Mouse (Mus musculus) gastrocnemius, postnatal 25 days (tissue): Measurements from ENCODE around the gene Abhd16a. TPM values are rescaled to one million over a fixed set of nuclear protein-coding genes. Genes with fewer than 3 reads are reported as not detected.
"Not testable (repeated sequence)": the region's sequence is repeated elsewhere in the genome, so short reads cannot be mapped to it uniquely, and the experiment has no call there.

Experiments
- DNase-seq: peaks from one replicate; pipeline ENCODE4 v3.0.0; 2022
- total RNA-seq, 2 experiments: library from RNA; stranded (reverse); gene quantifications; 1 replicate in 1 of 2; 2 replicates in 1 of 2; pipeline ENCODE4 v1.2.3; 2021

Gene Abhd16a
- total RNA-seq, 2 experiments from 2014 or later, result 61.9 to 62.4 TPM

- no peak for DNase-seq
These were observed 31.7 kb downstream of the Abhd16a start for GRCm38 (mm10) chr17:35120745-35121142.

DNA sequence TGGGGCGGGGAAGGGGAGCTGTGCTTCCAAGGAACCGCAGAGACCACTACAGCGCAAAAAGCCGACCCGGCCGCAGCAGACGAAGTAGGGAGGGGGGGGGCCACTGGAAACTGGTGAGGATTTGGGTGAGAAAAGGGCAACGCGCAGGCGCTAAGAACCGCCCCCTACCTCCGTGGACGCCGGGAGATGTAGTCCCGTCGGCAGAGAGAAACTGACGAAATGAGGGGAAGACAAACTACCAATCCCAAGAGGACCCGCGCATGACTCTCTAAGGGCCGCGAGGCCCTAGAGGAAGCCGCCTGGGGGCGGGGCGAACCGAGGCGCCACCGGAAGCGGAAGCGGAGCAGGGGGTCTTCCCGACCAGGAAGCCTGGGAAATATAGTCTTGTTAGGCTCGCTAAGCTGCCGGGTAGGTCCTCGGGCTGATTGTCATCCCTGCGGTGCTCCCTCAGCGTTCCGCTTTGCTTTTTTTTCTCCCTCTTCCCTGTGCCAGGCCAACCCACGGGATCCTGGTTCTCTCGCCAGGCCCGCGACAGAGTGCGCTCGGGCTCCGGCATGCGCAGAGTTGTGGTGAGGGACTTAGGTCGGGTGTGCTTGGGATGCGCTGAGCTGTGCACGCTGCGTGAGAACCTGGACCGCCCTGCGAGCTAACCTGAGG lies 32.2 kb downstream of the Abhd16a start, which contains the start of gene Gpank1:
Gene Gpank1 (plus strand): TSS at position 313 of the 657 bp plus-strand sequence.
- DNase-seq, result peak; percentile 99

DNA sequence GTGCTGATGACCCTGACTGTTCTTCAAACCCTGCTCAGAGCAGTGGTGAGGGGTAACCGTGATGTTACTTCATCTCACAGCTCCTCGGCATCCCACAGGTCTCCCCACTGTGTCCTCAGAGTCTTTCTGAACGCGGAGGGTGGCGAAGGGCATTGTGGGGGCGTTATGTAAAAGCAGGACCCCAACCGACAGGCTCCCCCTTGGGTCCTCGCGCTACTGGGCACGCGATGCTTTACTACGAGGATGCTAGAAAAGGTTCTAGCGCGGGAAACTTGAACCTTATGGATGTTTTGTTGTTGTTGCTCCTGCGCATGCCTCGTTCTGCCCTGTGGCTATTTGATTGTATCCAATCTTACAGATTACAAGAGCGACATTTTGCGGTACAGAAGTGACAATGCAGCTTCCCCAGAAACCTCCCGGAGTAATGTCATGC lies 32.8 kb downstream of the Abhd16a start, which contains the start of gene Csnk2b:
Gene Csnk2b (minus strand): TSS at position 183 of the 433 bp plus-strand sequence.
- DNase-seq, result no peak

DNA sequence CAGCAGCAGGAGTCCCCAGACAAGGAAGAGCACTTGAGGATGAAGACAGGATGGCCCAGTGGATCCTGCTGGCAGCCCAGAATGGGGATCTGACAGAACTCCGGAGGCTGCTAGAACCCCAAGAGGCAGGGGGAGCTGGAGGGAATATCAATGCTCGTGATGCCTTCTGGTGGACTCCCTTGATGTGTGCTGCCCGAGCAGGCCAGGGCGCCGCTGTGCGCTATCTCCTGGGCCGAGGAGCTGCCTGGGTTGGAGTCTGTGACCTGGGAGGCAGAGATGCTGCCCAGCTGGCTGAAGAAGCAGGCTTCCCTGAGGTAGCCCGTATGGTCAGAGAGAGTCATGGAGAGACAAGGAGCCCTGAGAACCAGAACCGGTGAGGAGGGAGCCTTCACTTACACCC lies 34.2 kb downstream of the Abhd16a start:
- DNase-seq, result not testable (repeated sequence)

DNA sequence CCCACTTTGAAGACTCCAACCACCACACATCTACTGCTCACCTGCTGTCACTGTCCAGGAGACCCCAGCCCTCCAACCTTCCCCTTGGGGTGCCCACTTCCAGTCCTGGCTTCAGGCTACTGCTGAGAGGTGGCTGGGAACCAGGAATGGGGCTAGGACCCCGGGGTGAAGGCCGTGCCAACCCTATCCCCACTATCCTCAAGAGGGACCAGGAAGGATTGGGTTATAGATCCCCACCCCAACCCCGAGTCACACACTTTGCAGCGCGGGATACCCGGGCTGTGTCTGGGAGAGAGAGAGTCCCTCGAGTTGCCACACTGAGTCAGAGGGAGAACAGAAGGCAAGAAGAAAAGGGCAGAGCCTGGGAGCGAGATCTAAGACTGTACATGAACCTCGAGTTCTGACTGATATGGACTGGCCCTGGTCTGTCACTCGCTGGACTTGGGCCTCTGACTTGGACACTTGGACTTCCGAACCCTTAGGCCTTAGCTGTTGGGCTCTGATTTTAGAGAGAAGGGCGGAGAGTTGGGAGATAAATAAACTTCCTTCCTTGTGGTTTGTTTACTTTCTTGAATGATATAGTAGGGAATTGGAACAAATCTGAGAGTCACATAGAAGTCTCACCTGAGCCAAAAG lies 35.3 kb downstream of the Abhd16a start:
- DNase-seq, result not testable (repeated sequence)

DNA sequence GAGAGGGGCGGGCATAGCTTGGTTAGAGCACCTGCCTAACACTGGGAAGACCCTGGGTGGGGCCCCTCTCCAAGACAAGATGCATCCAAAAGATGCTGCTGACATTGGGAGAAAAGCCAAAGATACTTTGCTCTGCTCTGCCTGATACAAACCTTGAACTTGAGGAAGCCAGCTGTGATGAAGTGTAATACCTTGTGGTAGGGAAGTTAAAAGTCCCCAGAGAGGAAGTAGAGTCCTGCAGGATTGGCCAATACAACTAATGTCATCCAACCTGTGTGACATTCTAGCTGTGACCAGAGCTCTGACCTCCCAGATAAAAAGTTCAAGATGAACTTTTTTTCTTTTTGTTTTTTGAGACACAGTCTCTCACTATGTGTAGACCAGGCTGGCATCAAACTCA lies 36.0 kb downstream of the Abhd16a start:
- DNase-seq, result no peak

DNA sequence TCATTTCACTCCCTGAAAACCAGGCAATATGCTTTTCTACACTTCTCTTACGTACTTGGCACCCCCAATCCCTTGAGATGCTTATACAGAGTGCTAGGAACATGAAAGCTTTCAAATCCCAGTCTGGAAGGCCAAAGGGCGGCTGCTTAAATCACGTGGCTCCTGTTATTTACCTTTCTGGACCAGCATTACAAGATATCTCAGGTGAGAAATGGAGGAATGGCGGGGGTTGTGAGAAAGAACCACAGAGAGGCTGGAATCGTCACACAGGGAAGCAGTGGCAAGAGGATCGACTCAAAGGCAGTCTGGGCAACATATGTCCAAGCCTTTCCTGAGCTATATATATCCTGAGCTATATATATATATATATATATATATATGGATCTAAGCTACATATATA lies 36.5 kb downstream of the Abhd16a start:
- DNase-seq, result no peak

GRCm38 (mm10) chr17:35126206-35126611 lies 37.1 kb downstream of the Abhd16a start, which contains the start of gene D17H6S53E:
Gene D17H6S53E (plus strand): TSS chr17:35126373.
- DNase-seq, result peak; percentile 73

GRCm38 (mm10) chr17:35127017-35127416 lies 38.0 kb downstream of the Abhd16a start:
- no peak for DNase-seq

- DNase-seq, result no peak
These were observed 39.9 kb downstream of the Abhd16a start for GRCm38 (mm10) chr17:35128996-35129395.

- DNase-seq, result no peak
These were observed 42.0 kb downstream of the Abhd16a start for GRCm38 (mm10) chr17:35131038-35131437.

GRCm38 (mm10) chr17:35131500-35132173 lies 42.6 kb downstream of the Abhd16a start, which contains the start of gene Apom:
Gene Apom (minus strand): TSS chr17:35132050.
- no peak for DNase-seq

- DNase-seq, result no peak
These were observed 43.1 kb downstream of the Abhd16a start for GRCm38 (mm10) chr17:35132174-35132560.

- no peak for DNase-seq
These were observed 44.5 kb downstream of the Abhd16a start for GRCm38 (mm10) chr17:35133517-35133916.

DNA sequence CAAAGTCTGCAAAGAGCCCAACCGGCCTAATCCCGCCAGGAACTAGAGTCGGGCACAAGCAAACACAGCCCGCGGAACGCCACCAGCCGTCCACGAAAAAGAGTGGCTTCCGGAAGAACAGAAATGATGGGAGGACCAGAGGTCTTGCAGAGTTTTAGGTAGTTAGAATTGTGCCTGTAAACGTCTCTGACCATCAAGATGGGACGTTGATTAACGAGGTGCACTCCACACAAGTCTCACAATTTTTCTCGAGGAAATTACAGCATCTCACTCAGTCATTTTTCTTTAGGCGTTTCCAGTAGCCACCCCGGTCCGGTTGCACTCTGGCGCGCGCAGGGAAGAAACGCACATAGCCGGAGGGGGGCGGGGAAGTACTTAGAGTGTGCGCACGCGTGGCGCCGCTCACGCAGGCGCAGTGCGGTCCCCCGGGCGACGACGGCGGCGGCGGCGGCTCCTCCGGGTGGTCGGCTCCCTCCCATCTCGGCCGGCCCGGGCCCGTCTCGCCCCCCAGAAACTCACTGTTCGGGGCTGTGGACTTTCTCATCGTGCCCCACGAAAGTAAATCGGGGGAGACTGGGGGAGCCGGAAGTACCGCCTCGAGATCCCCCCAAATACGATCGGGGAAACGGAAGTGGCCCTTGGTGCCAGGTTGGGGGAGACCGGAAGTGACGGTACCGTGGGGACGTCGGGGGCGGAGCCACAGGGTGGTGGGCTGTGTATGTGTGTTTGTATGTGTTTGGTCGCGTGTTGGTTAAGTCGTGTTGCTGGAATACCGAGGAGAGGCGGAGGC lies 45.9 kb downstream of the Abhd16a start, which contains the start of gene Bag6:
Gene Bag6 (plus strand): TSS at position 378 of the 790 bp plus-strand sequence.
- DNase-seq, result peak; percentile 92

GRCm38 (mm10) chr17:35135591-35136320 lies 46.7 kb downstream of the Abhd16a start:
- no peak for DNase-seq

- no peak for DNase-seq
These were observed 50.2 kb downstream of the Abhd16a start for GRCm38 (mm10) chr17:35139269-35139668.

DNA sequence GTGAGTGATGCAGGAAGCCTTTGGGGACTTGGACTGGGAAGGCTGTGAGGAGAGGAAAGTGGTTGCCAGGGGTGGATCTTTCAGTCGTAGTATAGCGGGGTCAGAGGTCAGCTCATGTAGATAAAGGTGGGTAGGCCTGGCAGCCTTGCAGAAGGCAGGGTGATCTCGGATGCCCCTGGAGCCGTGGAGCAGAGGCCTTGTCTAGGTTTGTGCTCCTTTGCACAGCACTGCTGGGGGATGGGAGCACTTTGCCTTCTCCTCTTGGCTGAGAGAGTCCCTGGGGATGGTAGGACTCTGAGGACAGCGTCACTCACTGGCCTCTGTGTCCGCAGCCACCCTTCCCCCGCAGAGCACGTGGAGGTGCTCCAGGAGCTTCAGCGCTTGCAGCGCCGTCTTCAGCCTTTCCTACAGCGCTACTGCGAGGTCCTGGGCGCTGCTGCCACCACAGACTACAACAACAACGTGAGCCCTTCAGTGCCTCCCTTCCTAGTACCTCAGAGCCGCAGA lies 51.5 kb downstream of the Abhd16a start:
- no peak for DNase-seq

DNA sequence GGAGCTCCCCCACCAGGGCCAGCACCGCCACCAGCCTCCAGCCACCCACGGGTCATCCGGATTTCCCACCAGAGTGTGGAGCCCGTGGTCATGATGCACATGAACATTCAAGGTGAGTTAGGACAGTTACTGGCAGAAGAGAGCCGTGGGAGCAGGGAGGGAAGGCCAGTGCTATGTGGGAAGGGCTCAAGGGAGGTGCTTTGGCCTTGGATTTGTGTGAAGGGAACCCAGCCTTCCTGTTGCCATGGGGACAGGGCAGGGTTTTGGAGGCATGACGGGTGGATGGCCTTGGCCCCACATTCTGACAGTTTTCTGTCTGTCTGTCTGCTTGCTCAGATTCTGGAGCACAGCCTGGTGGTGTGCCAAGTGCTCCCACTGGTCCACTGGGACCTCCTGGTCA lies 52.9 kb downstream of the Abhd16a start:
- DNase-seq, result no peak

DNA sequence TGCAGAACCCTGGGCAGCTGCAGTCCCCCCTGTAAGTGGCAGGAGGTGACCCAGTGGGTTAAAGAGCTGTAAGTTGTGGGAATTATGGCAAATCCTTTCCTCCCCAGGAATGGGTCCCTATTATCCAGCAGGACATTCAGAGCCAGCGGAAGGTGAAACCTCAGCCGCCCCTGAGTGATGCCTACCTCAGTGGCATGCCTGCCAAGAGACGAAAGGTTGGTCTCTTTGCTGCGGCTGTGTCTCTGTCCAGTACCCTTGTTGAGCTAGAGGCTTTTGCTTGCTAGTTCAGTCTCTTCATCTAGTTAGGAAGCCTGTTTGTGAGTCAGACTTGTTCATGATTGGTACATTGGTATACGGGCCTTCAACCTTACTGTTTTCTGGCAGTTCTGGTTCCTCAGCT lies 57.1 kb downstream of the Abhd16a start:
- DNase-seq, result no peak

DNA sequence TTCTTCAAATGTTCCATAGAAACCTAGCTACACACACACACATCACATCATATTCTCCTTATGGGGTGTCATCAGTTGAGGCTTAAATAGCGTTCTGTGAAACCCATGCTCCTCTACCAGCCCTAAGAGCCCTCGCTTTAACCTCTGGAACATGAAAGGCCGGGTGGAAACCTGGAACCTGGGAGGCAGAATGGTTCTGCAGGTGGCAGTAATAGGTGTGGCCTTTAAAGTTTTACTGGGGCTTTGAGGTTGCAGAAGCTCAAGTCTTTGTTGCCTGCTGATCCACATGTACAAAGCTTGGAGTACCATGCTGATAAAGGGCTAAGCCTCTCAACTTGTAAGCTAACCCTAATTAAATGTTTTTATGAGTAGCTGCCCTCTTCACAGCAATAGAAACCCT lies 58.3 kb downstream of the Abhd16a start:
- DNase-seq, result no peak
